Mouse (Mus musculus): ENCODE data around the gene Pprc1. TPM values are rescaled to one million over a fixed set of nuclear protein-coding genes. Genes with fewer than 3 reads are reported as not detected.

The Pprc1 gene
- polyA plus RNA-seq, 1 experiment from 2014 or later, result 30.3 TPM

DNA sequence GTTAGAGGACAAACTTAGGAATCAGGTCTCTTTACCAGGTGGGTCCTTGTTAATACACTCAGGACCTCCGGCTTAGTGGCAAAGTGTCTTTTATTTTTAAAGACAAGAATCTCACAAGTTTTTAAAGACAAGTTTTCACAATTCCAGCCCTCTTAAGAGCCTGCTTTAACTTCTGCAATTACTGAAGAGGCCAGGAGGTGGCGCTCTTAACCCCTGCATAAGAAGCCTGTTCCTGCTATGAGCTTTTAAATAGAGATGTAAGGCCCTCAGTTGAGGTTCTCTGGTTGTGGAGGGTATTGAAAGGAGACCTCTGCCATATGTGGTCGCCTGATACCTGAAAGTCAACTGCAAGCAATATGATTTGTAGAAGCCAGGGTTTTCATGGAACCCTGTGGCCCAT lies 41.7 kb downstream of the Pprc1 start:
- no peak overlapping the region for H3K4me2 ChIP-seq (ENCODE audit: low read depth, low read length)
- H3K4me1 ChIP-seq (ENCODE audit: control insufficient read depth, insufficient read depth, low read length), result no peaks in the 10 kb centered on the region
- H3K9ac ChIP-seq (ENCODE audit: low read length), result no peak overlapping the region
- WGBS, result 57% methylated on average over 3 of the region's 3 CpGs
- H3K27ac ChIP-seq (ENCODE audit: low read length), result no peak overlapping the region
- H3K36me3 ChIP-seq (ENCODE audit: control insufficient read depth, insufficient read depth, low read length), result peaks cover 35% of the 10 kb centered on the region
- no peaks in the 10 kb centered on the region for H3K9me3 ChIP-seq (replicated peaks; ENCODE audit: control insufficient read depth, low read length)
- ATAC-seq (ENCODE audit: insufficient read depth, low FRiP score), result no peak
- H3K27me3 ChIP-seq (ENCODE audit: control insufficient read depth, insufficient read depth, low read length), result no peaks in the 10 kb centered on the region
- no peak overlapping the region for H3K4me3 ChIP-seq (replicated peaks; ENCODE audit: low read length)

DNA sequence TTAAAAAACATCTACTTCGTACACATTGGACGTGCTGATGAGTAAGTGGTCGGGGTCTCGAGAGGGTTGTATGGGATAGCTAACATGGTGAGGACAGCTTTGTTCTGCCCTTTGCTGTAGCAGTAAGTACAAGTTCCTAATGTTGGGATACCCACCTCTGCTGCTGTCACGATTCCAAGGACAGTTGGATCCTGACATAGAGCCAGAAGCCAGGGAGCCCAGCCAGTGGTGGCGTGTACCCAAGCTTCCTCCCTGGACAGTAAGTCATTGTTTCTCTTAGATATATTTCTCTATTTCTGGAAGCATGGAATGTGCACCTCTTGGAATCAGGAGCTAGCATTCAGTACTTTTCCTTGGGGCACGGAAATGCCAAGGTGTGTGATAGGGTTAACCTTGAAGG lies 43.2 kb downstream of the Pprc1 start:
- ATAC-seq (ENCODE audit: insufficient read depth, low FRiP score), result no peak
- H3K27ac ChIP-seq (ENCODE audit: low read length), result no peak overlapping the region
- WGBS, result 71% methylated on average over 7 of the region's 7 CpGs
- no peaks in the 10 kb centered on the region for H3K27me3 ChIP-seq (ENCODE audit: control insufficient read depth, insufficient read depth, low read length)
- H3K9me3 ChIP-seq (replicated peaks; ENCODE audit: control insufficient read depth, low read length), result no peaks in the 10 kb centered on the region
- peaks cover 21% of the 10 kb centered on the region for H3K36me3 ChIP-seq (ENCODE audit: control insufficient read depth, insufficient read depth, low read length)
- H3K4me1 ChIP-seq (ENCODE audit: control insufficient read depth, insufficient read depth, low read length), result no peaks in the 10 kb centered on the region
- no peak overlapping the region for H3K4me2 ChIP-seq (ENCODE audit: low read depth, low read length)
- no peak overlapping the region for H3K4me3 ChIP-seq (replicated peaks; ENCODE audit: low read length)
- H3K9ac ChIP-seq (ENCODE audit: low read length), result no peak overlapping the region

DNA sequence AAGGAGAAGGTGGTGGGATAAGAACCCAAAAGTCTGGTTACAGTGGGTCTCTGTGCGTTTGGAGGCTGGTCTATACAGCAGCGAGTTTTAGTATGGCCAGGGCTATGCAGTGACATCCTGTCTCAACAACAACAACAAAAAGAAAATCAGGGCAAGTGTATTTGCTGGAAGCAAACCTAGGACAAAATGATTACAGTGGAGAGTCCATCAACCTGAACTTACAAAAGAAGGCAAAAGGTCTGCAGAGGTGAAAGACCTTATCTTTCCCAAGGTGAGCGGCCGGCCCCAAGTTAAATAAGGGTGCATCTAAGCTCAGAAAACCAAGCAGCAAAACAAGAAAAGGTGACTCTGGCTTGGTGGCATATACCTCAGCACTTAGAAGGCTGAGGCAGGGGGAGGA lies 47.0 kb downstream of the Pprc1 start:
- ATAC-seq (ENCODE audit: insufficient read depth, low FRiP score), result no peak
- 76% methylated on average over 4 of the region's 4 CpGs for WGBS
- H3K9ac ChIP-seq (ENCODE audit: low read length), result no peak overlapping the region

DNA sequence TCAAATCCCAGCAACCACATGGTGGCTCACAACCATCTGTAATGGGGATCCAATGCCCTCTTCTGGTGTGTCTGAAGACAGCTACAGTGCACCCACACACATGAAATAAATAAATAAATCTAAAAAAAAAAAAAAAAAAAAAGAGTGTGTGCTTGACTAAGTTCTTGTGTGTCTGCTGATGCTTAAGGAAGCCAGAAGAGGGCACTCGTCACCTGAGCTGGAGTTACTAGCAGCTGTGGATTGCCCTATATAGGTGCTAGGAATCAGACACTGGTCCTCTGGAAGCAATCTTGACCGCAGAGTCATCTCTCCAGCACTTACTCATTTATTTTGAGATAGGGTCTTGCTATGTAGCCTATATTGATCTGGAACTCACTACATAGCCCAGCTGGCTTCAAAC lies 49.5 kb downstream of the Pprc1 start:
- Histone ChIP-seq H3K36me3 (ENCODE audit: control insufficient read depth, insufficient read depth, low read length) (no peaks in the 10 kb centered on the region), H3K27ac (ENCODE audit: low read length) (no peak overlapping the region), H3K9me3 (replicated peaks; ENCODE audit: control insufficient read depth, low read length) (no peaks in the 10 kb centered on the region), H3K4me2 (ENCODE audit: low read depth, low read length) (no peak overlapping the region), H3K27me3 (ENCODE audit: control insufficient read depth, insufficient read depth, low read length) (no peaks in the 10 kb centered on the region), H3K4me1 (ENCODE audit: control insufficient read depth, insufficient read depth, low read length) (no peaks in the 10 kb centered on the region), H3K9ac (ENCODE audit: low read length) (no peak overlapping the region), H3K4me3 (replicated peaks; ENCODE audit: low read length) (no peak overlapping the region)
- no peak for ATAC-seq (ENCODE audit: insufficient read depth, low FRiP score)
- WGBS, result 89% methylated on average over 2 of the region's 2 CpGs

More for the DNA sequence above, 47.0 kb downstream of the Pprc1 start:
- Histone ChIP-seq H3K27ac (ENCODE audit: low read length) (no peak overlapping the region), H3K4me2 (ENCODE audit: low read depth, low read length) (no peak overlapping the region), H3K4me3 (replicated peaks; ENCODE audit: low read length) (no peak overlapping the region), H3K4me1 (ENCODE audit: control insufficient read depth, insufficient read depth, low read length) (no peaks in the 10 kb centered on the region), H3K27me3 (ENCODE audit: control insufficient read depth, insufficient read depth, low read length) (no peaks in the 10 kb centered on the region), H3K36me3 (ENCODE audit: control insufficient read depth, insufficient read depth, low read length) (no peaks in the 10 kb centered on the region), H3K9me3 (replicated peaks; ENCODE audit: control insufficient read depth, low read length) (no peaks in the 10 kb centered on the region)

DNA sequence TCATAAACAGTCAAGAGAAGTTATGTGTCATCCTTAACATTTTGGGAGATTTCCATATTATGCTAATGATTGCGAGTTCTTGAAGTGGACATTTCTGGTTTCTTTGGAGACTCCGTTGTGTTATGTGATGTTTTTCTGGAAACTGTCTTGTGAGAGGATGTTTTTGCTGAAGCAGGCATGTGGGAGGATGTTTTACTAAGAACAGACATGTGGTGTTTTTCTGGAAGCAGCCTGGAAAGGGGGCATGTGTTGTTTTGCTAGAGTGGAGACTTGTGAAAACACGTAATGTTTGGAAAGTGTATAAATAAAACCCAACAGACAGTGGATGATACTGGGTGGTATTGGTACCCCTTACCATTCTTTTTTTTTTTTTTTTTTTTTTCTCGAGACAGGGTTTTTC lies 50.6 kb downstream of the Pprc1 start:
- no peak for ATAC-seq (ENCODE audit: insufficient read depth, low FRiP score)
- no peak overlapping the region for H3K4me3 ChIP-seq (replicated peaks; ENCODE audit: low read length)
- H3K9me3 ChIP-seq (replicated peaks; ENCODE audit: control insufficient read depth, low read length), result no peaks in the 10 kb centered on the region
- no peak overlapping the region for H3K27ac ChIP-seq (ENCODE audit: low read length)
- H3K36me3 ChIP-seq (ENCODE audit: control insufficient read depth, insufficient read depth, low read length), result no peaks in the 10 kb centered on the region
- no peaks in the 10 kb centered on the region for H3K4me1 ChIP-seq (ENCODE audit: control insufficient read depth, insufficient read depth, low read length)
- no peak overlapping the region for H3K9ac ChIP-seq (ENCODE audit: low read length)
- H3K27me3 ChIP-seq (ENCODE audit: control insufficient read depth, insufficient read depth, low read length), result no peaks in the 10 kb centered on the region
- no peak overlapping the region for H3K4me2 ChIP-seq (ENCODE audit: low read depth, low read length)
- 87% methylated on average over 4 of the region's 4 CpGs for WGBS

DNA sequence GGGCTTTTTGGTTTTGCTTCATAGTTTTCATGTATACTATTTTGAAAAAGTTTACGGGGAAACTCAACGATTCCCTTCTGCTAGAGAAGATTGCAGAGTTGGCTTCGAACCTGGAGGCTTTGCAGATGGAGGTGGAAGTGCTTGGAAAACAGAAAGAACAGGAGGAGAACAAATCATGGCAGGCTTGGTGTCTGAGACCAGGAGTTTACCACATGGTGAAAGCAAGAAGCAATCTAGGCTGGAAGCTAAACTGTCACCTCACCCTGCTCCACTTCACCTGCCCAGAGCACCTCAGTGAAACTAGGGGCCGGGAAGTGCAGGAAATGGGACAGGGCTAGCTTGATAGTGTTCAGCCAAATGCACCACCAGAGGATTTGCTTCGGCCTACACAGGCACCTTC lies 51.7 kb downstream of the Pprc1 start:
- no peak overlapping the region for H3K4me3 ChIP-seq (replicated peaks; ENCODE audit: low read length)
- H3K27me3 ChIP-seq (ENCODE audit: control insufficient read depth, insufficient read depth, low read length), result no peaks in the 10 kb centered on the region
- 85% methylated on average over 5 of the region's 5 CpGs for WGBS
- H3K4me2 ChIP-seq (ENCODE audit: low read depth, low read length), result no peak overlapping the region
- no peak overlapping the region for H3K9ac ChIP-seq (ENCODE audit: low read length)
- H3K27ac ChIP-seq (ENCODE audit: low read length), result no peak overlapping the region
- H3K9me3 ChIP-seq (replicated peaks; ENCODE audit: control insufficient read depth, low read length), result no peaks in the 10 kb centered on the region
- H3K4me1 ChIP-seq (ENCODE audit: control insufficient read depth, insufficient read depth, low read length), result no peaks in the 10 kb centered on the region
- ATAC-seq (ENCODE audit: insufficient read depth, low FRiP score), result no peak
- no peaks in the 10 kb centered on the region for H3K36me3 ChIP-seq (ENCODE audit: control insufficient read depth, insufficient read depth, low read length)

DNA sequence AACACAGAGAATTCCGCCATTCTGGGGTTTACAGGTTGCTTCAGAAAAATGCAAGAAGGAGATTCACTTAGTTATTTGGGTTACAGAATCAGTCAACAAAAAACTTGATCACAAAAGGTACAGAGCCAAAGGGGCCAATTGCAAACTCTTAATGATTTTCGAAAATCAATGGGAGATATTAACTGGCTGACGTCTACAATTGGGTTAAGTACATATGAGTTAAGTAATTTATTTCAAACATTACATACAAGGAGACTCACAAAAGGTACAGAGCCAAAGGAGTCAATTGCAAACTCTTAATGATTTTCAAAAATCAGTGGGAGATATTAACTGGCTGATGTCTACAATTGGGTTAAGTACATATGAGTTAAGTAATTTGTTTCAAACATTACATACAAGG lies 54.9 kb downstream of the Pprc1 start:
- no peak for ATAC-seq (ENCODE audit: insufficient read depth, low FRiP score)
- Histone ChIP-seq H3K4me3 (replicated peaks; ENCODE audit: low read length) (no peak overlapping the region), H3K36me3 (ENCODE audit: control insufficient read depth, insufficient read depth, low read length) (no peaks in the 10 kb centered on the region), H3K9me3 (replicated peaks; ENCODE audit: control insufficient read depth, low read length) (no peaks in the 10 kb centered on the region), H3K27me3 (ENCODE audit: control insufficient read depth, insufficient read depth, low read length) (no peaks in the 10 kb centered on the region), H3K4me1 (ENCODE audit: control insufficient read depth, insufficient read depth, low read length) (no peaks in the 10 kb centered on the region), H3K27ac (ENCODE audit: low read length) (no peak overlapping the region), H3K9ac (ENCODE audit: low read length) (no peak overlapping the region), H3K4me2 (ENCODE audit: low read depth, low read length) (no peak overlapping the region)
- WGBS, result 92% methylated on average over 3 of the region's 3 CpGs

DNA sequence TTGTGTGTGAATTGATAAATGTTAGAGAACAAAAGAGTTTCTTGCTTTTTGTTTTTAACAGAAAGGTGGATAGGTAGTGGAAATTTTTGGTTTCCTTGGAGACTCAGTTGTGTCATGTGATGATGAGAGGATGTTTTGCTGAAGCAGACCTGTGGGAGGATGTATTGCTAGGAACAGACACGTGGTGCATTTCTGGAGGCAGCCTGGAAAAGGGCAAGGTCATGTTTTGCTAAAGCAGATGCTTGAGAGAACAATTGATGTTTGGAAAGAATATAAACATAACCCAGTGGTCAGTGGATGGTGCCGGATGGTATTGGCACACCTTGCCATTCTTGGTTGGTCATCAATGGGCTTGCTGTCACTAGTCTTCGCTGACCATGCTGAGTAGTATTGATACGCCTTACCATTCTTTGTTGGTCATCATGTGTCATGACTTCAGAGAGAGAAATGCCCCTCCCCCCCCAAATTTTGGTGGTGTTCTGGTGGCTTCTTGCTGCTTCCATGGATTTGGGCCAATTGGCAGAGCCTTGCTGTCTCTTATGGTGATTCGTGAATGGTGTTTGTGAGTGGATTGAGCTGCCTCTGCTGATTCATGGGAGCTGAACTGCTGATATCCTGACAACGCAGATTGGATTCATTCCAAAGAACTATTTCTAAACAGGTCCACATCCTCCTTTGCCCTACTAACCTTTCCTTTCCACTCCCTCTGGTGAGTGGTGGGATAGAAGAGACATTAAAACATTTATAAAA lies 58.9 kb downstream of the Pprc1 start:
- 69% methylated on average over 6 of the region's 6 CpGs for WGBS
- H3K36me3 ChIP-seq (ENCODE audit: control insufficient read depth, insufficient read depth, low read length), result no peaks in the 10 kb centered on the region

DNA sequence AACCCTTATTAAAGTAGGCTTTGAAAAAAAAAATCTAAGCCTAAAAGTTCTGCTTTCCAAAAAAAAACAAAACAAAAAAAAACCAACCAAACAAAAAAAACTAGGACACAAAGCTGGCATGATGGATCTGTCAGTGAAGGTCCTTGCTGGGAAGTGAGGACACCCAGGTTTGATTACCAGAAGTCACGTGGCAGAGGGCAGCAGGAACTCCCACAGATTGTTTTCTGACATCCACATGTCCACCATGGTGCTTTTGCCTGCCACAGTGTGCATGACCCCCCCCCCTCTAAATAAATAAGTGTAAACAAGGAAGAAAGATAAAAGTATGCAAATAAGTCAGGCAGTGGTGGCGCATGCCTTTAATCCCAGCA lies 59.5 kb downstream of the Pprc1 start:
- no peak for ATAC-seq (ENCODE audit: insufficient read depth, low FRiP score)
- Histone ChIP-seq H3K4me1 (ENCODE audit: control insufficient read depth, insufficient read depth, low read length) (no peaks in the 10 kb centered on the region), H3K4me3 (replicated peaks; ENCODE audit: low read length) (no peak overlapping the region), H3K9ac (ENCODE audit: low read length) (no peak overlapping the region), H3K9me3 (replicated peaks; ENCODE audit: control insufficient read depth, low read length) (no peaks in the 10 kb centered on the region), H3K36me3 (ENCODE audit: control insufficient read depth, insufficient read depth, low read length) (no peaks in the 10 kb centered on the region), H3K27me3 (ENCODE audit: control insufficient read depth, insufficient read depth, low read length) (no peaks in the 10 kb centered on the region), H3K4me2 (ENCODE audit: low read depth, low read length) (no peak overlapping the region), H3K27ac (ENCODE audit: low read length) (no peak overlapping the region)
- WGBS, result 79% methylated on average over 2 of the region's 2 CpGs

More for the DNA sequence above, 58.9 kb downstream of the Pprc1 start:
- H3K4me2 ChIP-seq (ENCODE audit: low read depth, low read length), result no peak overlapping the region
- H3K9me3 ChIP-seq (replicated peaks; ENCODE audit: control insufficient read depth, low read length), result no peaks in the 10 kb centered on the region
- H3K27ac ChIP-seq (ENCODE audit: low read length), result no peak overlapping the region
- H3K4me1 ChIP-seq (ENCODE audit: control insufficient read depth, insufficient read depth, low read length), result no peaks in the 10 kb centered on the region
- no peak for ATAC-seq (ENCODE audit: insufficient read depth, low FRiP score)
- H3K4me3 ChIP-seq (replicated peaks; ENCODE audit: low read length), result no peak overlapping the region
- H3K9ac ChIP-seq (ENCODE audit: low read length), result no peak overlapping the region
- H3K27me3 ChIP-seq (ENCODE audit: control insufficient read depth, insufficient read depth, low read length), result no peaks in the 10 kb centered on the region
